Mouse (Mus musculus): ENCODE measurements around the gene Med25. TPM values are rescaled to one million over a fixed set of nuclear protein-coding genes. Genes with fewer than 3 reads are reported as not detected.
A peak's percentile ranks its signal among the peaks of the same experiment; 100 is the strongest.

Med25 gene
- polyA plus RNA-seq, 1 experiment from 2014 or later: 75.4 TPM

DNA sequence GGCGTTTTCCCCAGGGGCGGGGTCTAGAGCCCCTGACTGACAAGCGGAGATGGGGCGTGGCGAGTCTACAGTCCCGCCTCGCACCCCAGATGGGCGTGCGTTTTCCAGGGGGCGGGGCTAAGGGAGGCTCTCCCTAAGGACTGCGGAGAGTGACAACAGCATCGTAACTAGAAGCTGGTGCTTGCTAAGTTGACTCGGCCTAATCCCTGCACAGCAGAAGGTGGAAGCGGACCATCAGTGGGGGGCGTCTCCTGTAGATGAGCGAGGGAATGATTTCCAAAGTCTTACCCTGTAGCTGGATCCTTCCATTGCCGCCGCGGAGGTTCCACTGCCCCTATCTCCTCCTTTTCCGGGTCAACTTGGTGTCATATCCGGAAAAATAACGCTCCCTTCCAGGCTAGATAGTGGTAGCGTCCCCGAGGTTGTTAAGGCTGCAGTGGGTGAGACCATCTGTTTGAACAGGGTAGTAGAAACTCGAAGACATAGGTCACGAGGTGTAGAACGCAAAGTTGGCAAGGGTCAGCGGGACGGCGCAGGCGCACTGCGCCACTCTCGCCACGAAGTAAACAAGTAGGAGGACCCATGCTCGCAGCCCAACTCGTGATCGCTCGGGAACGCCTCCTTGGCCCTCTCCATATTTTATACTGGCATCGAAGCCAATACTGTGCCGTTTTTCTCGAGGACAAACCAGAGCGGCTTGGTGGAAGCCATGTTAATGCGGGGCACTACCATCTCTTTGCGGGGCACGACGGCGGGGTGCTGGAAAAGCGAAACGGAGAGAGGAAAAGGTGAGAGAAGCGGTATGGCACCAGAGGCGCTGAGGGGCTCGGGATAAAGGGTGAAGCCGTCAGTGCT, 43.7 kb downstream of the Med25 start, which contains the start of the genes Akt1s1 and Tbc1d17:
Akt1s1 (plus strand) TSS at position 431 of the 855 bp plus-strand sequence.
Tbc1d17 (minus strand) TSS at position 519 of the 855 bp plus-strand sequence.
- peak; percentile 83 for ATAC-seq (ENCODE audit: low FRiP score)
- peak; percentile 99 for DNase-seq (ENCODE audit: low spot score, missing footprints)
- H3K9me3 ChIP-seq (ENCODE audit: control insufficient read depth, low read length): no peaks in the 10 kb centered on the region
- H3K4me2 ChIP-seq: peak within 1 kb of the TSS; percentile 75
- peaks cover 17% of the 10 kb centered on the region for H3K36me3 ChIP-seq (ENCODE audit: control insufficient read depth, insufficient read depth, low read length)
- under 1% methylated on average over 54 of the region's 54 CpGs for WGBS
- H3K27ac ChIP-seq (ENCODE audit: low read depth, low read length): peak within 1 kb of the TSS; percentile 95
- peak within 1 kb of the TSS; percentile 83 for H3K4me3 ChIP-seq (ENCODE audit: low read depth, low read length)
- peaks cover 19% of the 10 kb centered on the region for H3K4me1 ChIP-seq (ENCODE audit: control insufficient read depth, insufficient read depth, low read length)
- H3K9ac ChIP-seq (ENCODE audit: low read length): peak within 1 kb of the TSS; percentile 89
- H3K27me3 ChIP-seq (ENCODE audit: control insufficient read depth, insufficient read depth, low read length): no peaks in the 10 kb centered on the region

DNA sequence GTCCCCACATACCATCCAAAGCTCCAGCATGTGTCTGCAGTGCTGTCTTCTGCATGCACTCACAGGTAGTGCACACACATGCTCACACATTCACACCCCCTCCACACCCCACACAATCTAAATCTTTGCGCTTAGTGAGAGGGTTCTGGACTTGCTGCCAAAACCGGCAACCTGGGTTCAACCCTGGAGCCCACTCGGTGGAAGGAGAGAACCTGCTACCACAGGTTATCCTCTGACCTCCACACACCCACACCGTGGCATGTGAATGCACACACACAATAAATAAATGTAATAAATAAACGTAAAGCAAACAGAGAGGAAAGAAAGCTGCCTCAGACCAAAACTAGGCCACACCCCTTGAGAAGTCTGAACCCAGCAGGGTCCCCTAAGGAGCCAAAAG, 44.7 kb downstream of the Med25 start:
- Histone ChIP-seq H3K9ac (ENCODE audit: low read length) (peak overlapping the region; percentile 89), H3K4me2 (peak overlapping the region; percentile 75), H3K4me1 (ENCODE audit: control insufficient read depth, insufficient read depth, low read length) (peaks cover 15% of the 10 kb centered on the region), H3K4me3 (ENCODE audit: low read depth, low read length) (peak overlapping the region; percentile 83), H3K27ac (ENCODE audit: low read depth, low read length) (no peak overlapping the region), H3K9me3 (ENCODE audit: control insufficient read depth, low read length) (no peaks in the 10 kb centered on the region), H3K36me3 (ENCODE audit: control insufficient read depth, insufficient read depth, low read length) (peaks cover 18% of the 10 kb centered on the region), H3K27me3 (ENCODE audit: control insufficient read depth, insufficient read depth, low read length) (no peaks in the 10 kb centered on the region)
- ATAC-seq (ENCODE audit: low FRiP score): no peak
- WGBS: 85% methylated on average over 5 of the region's 5 CpGs
- DNase-seq (ENCODE audit: low spot score, missing footprints): no peak

DNA sequence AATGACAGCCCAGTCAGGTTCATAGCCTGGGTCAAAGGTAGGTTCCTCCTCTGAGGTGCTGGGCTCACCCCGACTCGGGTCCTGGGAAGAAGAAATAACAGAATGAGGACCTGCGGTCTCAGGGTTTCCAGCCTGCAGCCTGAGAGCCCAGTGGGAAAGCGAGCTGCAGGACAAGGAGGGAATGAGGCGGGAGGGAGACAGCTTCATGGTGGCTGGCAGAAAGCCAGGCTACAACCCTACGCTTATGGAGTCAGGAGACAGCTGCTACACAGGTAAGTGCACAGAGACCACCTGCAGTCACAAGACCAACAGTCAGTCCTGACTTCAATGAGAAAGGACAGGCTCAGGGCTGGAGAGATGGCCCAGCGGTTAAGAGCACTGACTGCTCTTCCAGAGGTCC, 45.7 kb downstream of the Med25 start:
- peaks cover 15% of the 10 kb centered on the region for H3K4me1 ChIP-seq (ENCODE audit: control insufficient read depth, insufficient read depth, low read length)
- no peaks in the 10 kb centered on the region for H3K27me3 ChIP-seq (ENCODE audit: control insufficient read depth, insufficient read depth, low read length)
- peaks cover 19% of the 10 kb centered on the region for H3K36me3 ChIP-seq (ENCODE audit: control insufficient read depth, insufficient read depth, low read length)
- ATAC-seq (ENCODE audit: low FRiP score) (no peak), DNase-seq (ENCODE audit: low spot score, missing footprints) (no peak)
- no peaks in the 10 kb centered on the region for H3K9me3 ChIP-seq (ENCODE audit: control insufficient read depth, low read length)
- H3K4me3 ChIP-seq (ENCODE audit: low read depth, low read length): no peak overlapping the region
- 90% methylated on average over 7 of the region's 7 CpGs for WGBS
- H3K27ac ChIP-seq (ENCODE audit: low read depth, low read length): no peak overlapping the region
- H3K4me2 ChIP-seq: no peak overlapping the region
- no peak overlapping the region for H3K9ac ChIP-seq (ENCODE audit: low read length)

DNA sequence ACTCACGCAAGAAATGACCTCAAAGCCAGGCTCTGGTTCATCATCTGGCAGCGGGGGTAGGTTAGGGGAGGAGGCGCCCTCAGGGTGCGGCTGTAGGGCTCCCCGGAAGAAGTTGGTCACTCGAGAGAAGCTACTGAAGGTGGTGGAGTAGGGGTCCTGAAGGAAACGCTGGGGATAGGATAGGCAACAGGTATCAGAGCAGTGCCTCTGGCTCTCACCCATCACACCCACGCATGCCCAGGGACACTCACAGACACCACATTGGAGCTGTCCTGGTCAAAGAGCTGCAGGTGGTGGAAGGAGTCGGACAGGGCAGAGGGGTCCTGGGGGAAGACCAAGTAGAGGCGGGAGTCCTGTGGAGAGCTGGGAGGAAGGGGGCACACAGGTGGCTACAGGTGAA, 47.5 kb downstream of the Med25 start:
- Histone ChIP-seq H3K4me1 (ENCODE audit: control insufficient read depth, insufficient read depth, low read length) (peaks cover 10% of the 10 kb centered on the region), H3K36me3 (ENCODE audit: control insufficient read depth, insufficient read depth, low read length) (peaks cover 19% of the 10 kb centered on the region), H3K9me3 (ENCODE audit: control insufficient read depth, low read length) (no peaks in the 10 kb centered on the region), H3K9ac (ENCODE audit: low read length) (no peak overlapping the region), H3K4me2 (no peak overlapping the region), H3K27ac (ENCODE audit: low read depth, low read length) (no peak overlapping the region), H3K27me3 (ENCODE audit: control insufficient read depth, insufficient read depth, low read length) (peaks cover 7% of the 10 kb centered on the region), H3K4me3 (ENCODE audit: low read depth, low read length) (no peak overlapping the region)
- no peak for ATAC-seq (ENCODE audit: low FRiP score)
- no peak for DNase-seq (ENCODE audit: low spot score, missing footprints)
- 96% methylated on average over 10 of the region's 10 CpGs for WGBS

DNA sequence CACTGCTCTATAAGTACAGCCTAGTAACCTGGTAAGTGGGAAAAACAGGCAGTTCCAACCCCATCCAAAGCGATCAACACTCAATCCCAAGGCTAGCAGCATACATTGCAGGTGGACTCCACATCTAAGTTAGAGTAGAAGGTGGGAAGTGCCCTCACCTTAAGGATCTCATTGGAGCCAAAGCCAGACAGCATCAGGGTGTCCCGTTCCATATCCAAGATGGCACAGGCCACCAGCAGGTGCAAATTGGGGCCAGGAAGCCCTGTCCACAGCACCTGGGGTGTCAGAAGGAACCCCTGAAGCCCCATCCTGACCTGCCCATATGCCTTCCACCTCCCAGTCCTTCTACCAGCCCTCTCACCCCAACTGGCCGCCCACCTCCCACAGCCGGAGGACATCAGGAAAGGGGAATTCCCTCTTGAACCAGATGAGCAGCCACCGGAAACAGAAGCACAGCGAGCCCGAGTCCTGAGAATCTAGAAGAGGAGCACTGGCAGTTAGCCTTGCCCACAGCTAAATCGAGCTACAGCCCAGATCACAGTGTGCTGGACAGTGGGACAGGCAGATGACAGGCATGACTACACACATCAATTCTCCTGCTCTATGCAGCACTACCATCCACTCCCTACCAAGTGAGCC, 50.6 kb downstream of the Med25 start:
- peaks cover 9% of the 10 kb centered on the region for H3K4me1 ChIP-seq (ENCODE audit: control insufficient read depth, insufficient read depth, low read length)
- no peak overlapping the region for H3K4me2 ChIP-seq
- no peak overlapping the region for H3K4me3 ChIP-seq (ENCODE audit: low read depth, low read length)
- H3K36me3 ChIP-seq (ENCODE audit: control insufficient read depth, insufficient read depth, low read length): peaks cover 19% of the 10 kb centered on the region
- DNase-seq (ENCODE audit: low spot score, missing footprints) (no peak), ATAC-seq (ENCODE audit: low FRiP score) (no peak)
- H3K27ac ChIP-seq (ENCODE audit: low read depth, low read length): no peak overlapping the region
- WGBS: 90% methylated on average over 8 of the region's 8 CpGs
- H3K27me3 ChIP-seq (ENCODE audit: control insufficient read depth, insufficient read depth, low read length): peaks cover 20% of the 10 kb centered on the region
- H3K9me3 ChIP-seq (ENCODE audit: control insufficient read depth, low read length): no peaks in the 10 kb centered on the region
- H3K9ac ChIP-seq (ENCODE audit: low read length): no peak overlapping the region

DNA sequence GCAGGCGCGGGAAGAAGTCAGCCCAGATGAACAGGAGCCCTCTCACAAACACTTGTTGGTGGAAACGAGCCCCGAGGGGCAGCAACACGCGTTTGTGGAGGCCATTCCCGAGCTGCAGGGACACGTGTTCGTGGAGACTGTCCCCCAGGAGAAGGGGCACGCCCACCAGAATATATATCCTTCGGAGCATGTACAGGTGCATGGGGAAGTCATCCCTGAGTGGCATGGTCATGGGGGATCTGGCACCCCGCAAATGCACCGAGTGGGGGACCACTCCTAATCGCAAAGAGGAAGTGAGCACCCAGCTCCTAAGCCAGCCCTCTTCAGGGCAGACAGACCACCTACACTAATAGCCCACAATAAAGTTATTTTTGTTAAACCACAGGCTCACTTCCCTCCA, 52.1 kb downstream of the Med25 start:
- WGBS: 61% methylated on average over 14 of the region's 14 CpGs
- no peaks in the 10 kb centered on the region for H3K9me3 ChIP-seq (ENCODE audit: control insufficient read depth, low read length)
- H3K27ac ChIP-seq (ENCODE audit: low read depth, low read length): no peak overlapping the region
- no peak overlapping the region for H3K4me2 ChIP-seq
- ATAC-seq (ENCODE audit: low FRiP score) (no peak), DNase-seq (ENCODE audit: low spot score, missing footprints) (no peak)
- peaks cover 9% of the 10 kb centered on the region for H3K4me1 ChIP-seq (ENCODE audit: control insufficient read depth, insufficient read depth, low read length)
- no peak overlapping the region for H3K4me3 ChIP-seq (ENCODE audit: low read depth, low read length)
- peaks cover 20% of the 10 kb centered on the region for H3K27me3 ChIP-seq (ENCODE audit: control insufficient read depth, insufficient read depth, low read length)
- peaks cover 15% of the 10 kb centered on the region for H3K36me3 ChIP-seq (ENCODE audit: control insufficient read depth, insufficient read depth, low read length)
- H3K9ac ChIP-seq (ENCODE audit: low read length): no peak overlapping the region

DNA sequence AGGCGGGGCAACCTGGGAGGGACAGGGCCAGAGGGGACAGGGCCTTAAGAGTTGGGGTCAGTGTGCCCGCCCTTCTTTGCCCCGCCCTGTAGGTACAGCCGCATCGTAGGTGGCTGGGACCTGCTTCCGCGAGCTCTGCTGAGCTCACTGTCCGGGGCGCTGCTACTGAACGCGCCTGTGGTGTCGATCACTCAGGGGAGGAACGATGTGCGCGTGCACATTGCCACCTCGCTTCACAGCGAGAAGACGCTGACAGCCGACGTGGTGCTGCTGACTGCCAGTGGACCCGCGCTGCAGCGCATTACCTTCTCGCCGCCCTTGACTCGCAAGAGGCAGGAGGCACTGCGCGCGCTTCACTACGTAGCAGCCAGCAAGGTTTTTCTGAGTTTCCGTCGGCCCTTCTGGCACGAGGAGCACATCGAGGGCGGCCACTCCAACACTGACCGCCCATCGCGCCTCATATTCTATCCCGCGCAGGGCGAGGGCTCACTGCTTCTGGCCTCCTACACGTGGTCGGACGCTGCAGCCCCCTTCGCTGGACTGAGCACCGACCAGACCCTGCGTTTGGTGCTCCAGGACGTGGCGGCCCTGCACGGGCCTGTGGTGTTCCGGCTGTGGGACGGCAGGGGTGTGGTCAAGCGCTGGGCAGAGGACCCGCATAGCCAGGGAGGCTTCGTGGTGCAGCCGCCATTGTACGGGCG, 52.9 kb downstream of the Med25 start:
- Histone ChIP-seq H3K4me1 (ENCODE audit: control insufficient read depth, insufficient read depth, low read length) (peaks cover 9% of the 10 kb centered on the region), H3K4me2 (peak overlapping the region; percentile 47), H3K27ac (ENCODE audit: low read depth, low read length) (no peak overlapping the region), H3K9ac (ENCODE audit: low read length) (peak overlapping the region; percentile 44), H3K4me3 (ENCODE audit: low read depth, low read length) (peak overlapping the region; percentile 16), H3K36me3 (ENCODE audit: control insufficient read depth, insufficient read depth, low read length) (peaks cover 12% of the 10 kb centered on the region), H3K27me3 (ENCODE audit: control insufficient read depth, insufficient read depth, low read length) (peaks cover 20% of the 10 kb centered on the region), H3K9me3 (ENCODE audit: control insufficient read depth, low read length) (no peaks in the 10 kb centered on the region)
- WGBS: 4% methylated on average over 58 of the region's 58 CpGs
- DNase-seq (ENCODE audit: low spot score, missing footprints) (peak; percentile 91), ATAC-seq (ENCODE audit: low FRiP score) (peak; percentile 74)

DNA sequence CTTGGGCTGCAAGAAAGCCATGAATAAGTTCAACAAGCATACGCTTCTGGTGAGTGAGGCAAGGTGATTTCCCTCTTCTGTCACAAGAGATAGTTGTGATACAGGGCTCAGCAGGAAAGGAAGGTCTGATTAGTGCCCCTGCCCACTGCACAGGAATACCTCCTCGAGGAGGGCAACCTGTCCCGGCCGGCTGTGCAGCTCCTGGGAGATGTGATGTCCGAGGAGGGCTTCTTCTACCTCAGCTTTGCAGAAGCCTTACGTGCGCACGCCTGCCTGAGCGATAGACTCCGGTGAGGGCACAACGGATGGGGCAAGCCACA, 53.4 kb downstream of the Med25 start:
- Histone ChIP-seq H3K27me3 (ENCODE audit: control insufficient read depth, insufficient read depth, low read length) (peaks cover 20% of the 10 kb centered on the region), H3K4me1 (ENCODE audit: control insufficient read depth, insufficient read depth, low read length) (peaks cover 9% of the 10 kb centered on the region), H3K4me2 (peak overlapping the region; percentile 47), H3K4me3 (ENCODE audit: low read depth, low read length) (peak overlapping the region; percentile 16; the same call in 1 of the 2 replicates), H3K9me3 (ENCODE audit: control insufficient read depth, low read length) (no peaks in the 10 kb centered on the region), H3K9ac (ENCODE audit: low read length) (peak overlapping the region; percentile 44; the same call in 1 of the 2 replicates), H3K36me3 (ENCODE audit: control insufficient read depth, insufficient read depth, low read length) (peaks cover 7% of the 10 kb centered on the region), H3K27ac (ENCODE audit: low read depth, low read length) (no peak overlapping the region)
- peak; percentile 89 for DNase-seq (ENCODE audit: low spot score, missing footprints)
- whole genome bisulfite sequencing: 30% methylated on average over 11 of the region's 11 CpGs
- ATAC-seq (ENCODE audit: low FRiP score): no peak

Data from midbrain, embryonic 11.5 days (tissue).